Mouse (Mus musculus) embryonic facial prominence, embryonic 11.5 days (tissue): ENCODE results near the gene Slc13a3. TPM values are rescaled to one million over a fixed set of nuclear protein-coding genes. Genes with fewer than 3 reads are reported as not detected.
"Not testable (repeated sequence)": the region's sequence is repeated elsewhere in the genome, so short reads cannot be mapped to it uniquely, and the experiment has no call there.

ENCODE experiments used
- ATAC-seq: fragments of 200-750 bp; cut with Nextera tagmentation; replicated peaks from 2 replicates; pipeline ENCODE4 v1.8.0; 2017; ENCODE audit warnings: low read depth; ENCODE audit not compliant: insufficient number of reproducible peaks, low FRiP score, low TSS enrichment
- DNase-seq: peaks from one replicate; pipeline ENCODE4 v3.0.0-alpha.2; 2015; ENCODE audit warnings: low spot score
- H3K27ac ChIP-seq: fragments of 300-500 bp; sonication (generic); replicated peaks from 2 replicates; pipeline ENCODE4 v1.5.1; 2014; ENCODE audit warnings: mild to moderate bottlenecking, low read depth, low read length, control low read depth
- H3K27me3 ChIP-seq: fragments of 300-500 bp; sonication (generic); 2 replicates; pipeline ENCODE4 v1.6.1; 2014; ENCODE audit warnings: mild to moderate bottlenecking, low read length, moderate library complexity, mixed read lengths; ENCODE audit not compliant: control insufficient read depth, insufficient read depth
- H3K36me3 ChIP-seq: fragments of 300-500 bp; sonication (generic); replicated peaks from 2 replicates; pipeline ENCODE4 v1.6.1; 2014; ENCODE audit warnings: low read depth, mild to moderate bottlenecking, low read length, moderate library complexity, mixed read lengths; ENCODE audit not compliant: control insufficient read depth, insufficient read depth
- H3K4me1 ChIP-seq: fragments of 300-500 bp; sonication (generic); 2 replicates; pipeline ENCODE4 v1.6.1; 2014; ENCODE audit warnings: low read length, mixed read lengths; ENCODE audit not compliant: control insufficient read depth, insufficient read depth
- H3K4me2 ChIP-seq: fragments of 300-500 bp; sonication (generic); 2 replicates; pipeline ENCODE4 v1.6.1; 2014; ENCODE audit warnings: low read depth, mild to moderate bottlenecking, control low read depth, low read length, moderate library complexity
- H3K4me3 ChIP-seq: fragments of 300-500 bp; sonication (generic); 2 replicates; pipeline ENCODE4 v1.5.1; 2014; ENCODE audit warnings: low read depth, low read length, control low read depth
- H3K9ac ChIP-seq: fragments of 300-500 bp; sonication (generic); replicated peaks from 2 replicates; pipeline ENCODE4 v1.6.1; 2014; ENCODE audit warnings: mild to moderate bottlenecking, control low read depth, low read length
- H3K9me3 ChIP-seq: fragments of 300-500 bp; sonication (generic); replicated peaks from 2 replicates; pipeline ENCODE4 v1.6.1; 2016; ENCODE audit warnings: mild to moderate bottlenecking, low read length, inconsistent platforms, mixed read lengths; ENCODE audit not compliant: control insufficient read depth
- WGBS: fragments of 180-500 bp; shearing (Covaris S2); extraction: QIAGEN DNeasy Blood & Tissue Kit; methylation state at CpG from one replicate; pipeline ENCODE4 v1.1.7; 2014; 5-methylcytosine and 5-hydroxymethylcytosine counted together
- polyA plus RNA-seq: library from polyadenylated mRNA; unstranded; fragments of >200 nt; fragmentation: Nextera tagmentation; extraction: Ambion mirVana; gene quantifications from 2 replicates; pipeline ENCODE4 v1.2.1, GENCODE M21; 2014

Gene Slc13a3
- polyA plus RNA-seq: 0.27 and 0.43 TPM in 2 replicates

- ATAC-seq (no peak), DNase-seq (peak; percentile 39)
- H3K4me2 ChIP-seq: peak within 1 kb of the TSS; percentile 19
- no peaks in the 10 kb centered on the region for H3K4me1 ChIP-seq
- no peaks in the 10 kb centered on the region for H3K9me3 ChIP-seq
- 3% methylated on average over 34 of the region's 35 CpGs for WGBS
- H3K9ac ChIP-seq: no peak within 1 kb of the TSS
- H3K36me3 ChIP-seq: no peaks in the 10 kb centered on the region
- no peak within 1 kb of the TSS for H3K4me3 ChIP-seq
- no peak within 1 kb of the TSS for H3K27ac ChIP-seq
- H3K27me3 ChIP-seq: peaks cover 10% of the 10 kb centered on the region
Observed at GRCm38 (mm10) chr2:165473003-165473402, at the start of gene Slc13a3. Gene Slc13a3 (minus strand): TSS chr2:165473230.

GRCm38 (mm10) chr2:165515178-165515728, 42.2 kb upstream of the Slc13a3 start:
- H3K27ac ChIP-seq: no peak overlapping the region
- no peak for ATAC-seq
- no peak overlapping the region for H3K9ac ChIP-seq
- H3K4me2 ChIP-seq: no peak overlapping the region
- H3K4me1 ChIP-seq: no peaks in the 10 kb centered on the region
- 96% methylated on average over 20 of the region's 20 CpGs for WGBS
- H3K4me3 ChIP-seq: no peak overlapping the region
- no peaks in the 10 kb centered on the region for H3K36me3 ChIP-seq
- DNase-seq: no peak
- no peaks in the 10 kb centered on the region for H3K9me3 ChIP-seq
- no peaks in the 10 kb centered on the region for H3K27me3 ChIP-seq

DNA sequence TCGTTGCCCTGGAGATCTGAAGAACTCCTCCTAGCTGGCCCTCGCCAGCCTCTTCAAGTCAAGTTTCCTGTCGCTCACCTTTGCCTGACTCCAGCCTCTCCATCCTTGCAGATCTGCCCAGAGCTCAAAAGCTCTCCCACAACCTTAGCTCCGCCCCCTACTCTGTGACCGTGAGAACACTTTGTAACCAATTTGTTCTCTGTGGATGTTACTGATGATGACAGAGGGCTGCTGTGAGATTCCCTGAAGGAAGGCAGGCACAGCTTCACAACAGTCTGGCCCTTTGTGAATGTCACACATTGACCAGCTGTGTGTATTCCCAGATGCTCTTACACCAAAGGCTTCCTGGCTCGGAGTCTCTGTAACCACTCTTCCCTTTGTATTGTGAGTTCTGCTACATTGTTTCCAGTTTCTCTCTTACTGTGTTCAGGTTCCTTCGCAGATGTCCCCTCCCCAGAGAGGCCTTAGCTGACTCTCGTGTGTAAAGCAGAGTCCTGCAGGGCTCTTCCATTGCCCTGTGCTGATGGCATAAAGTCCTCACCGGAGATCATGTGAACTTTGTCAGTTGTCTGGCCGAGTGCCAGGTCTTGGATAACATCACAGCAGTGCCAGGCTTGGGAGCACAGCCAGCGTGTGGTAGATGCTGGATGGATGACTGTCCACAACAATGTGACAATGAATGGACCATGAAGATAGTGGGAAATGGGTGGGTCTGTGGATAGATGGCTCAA, 40.0 kb upstream of the Slc13a3 start:
- Histone ChIP-seq H3K9me3 (no peaks in the 10 kb centered on the region), H3K27me3 (no peaks in the 10 kb centered on the region), H3K4me1 (no peaks in the 10 kb centered on the region), H3K9ac (no peak overlapping the region), H3K36me3 (no peaks in the 10 kb centered on the region), H3K4me2 (no peak overlapping the region), H3K27ac (no peak overlapping the region), H3K4me3 (no peak overlapping the region)
- WGBS: 51% methylated on average over 11 of the region's 11 CpGs
- ATAC-seq: no peak
- peak; percentile 42 for DNase-seq

- ATAC-seq: no peak
- Histone ChIP-seq H3K4me3 (no peak overlapping the region), H3K9ac (no peak overlapping the region), H3K4me2 (no peak overlapping the region), H3K9me3 (no peaks in the 10 kb centered on the region), H3K27ac (no peak overlapping the region), H3K27me3 (no peaks in the 10 kb centered on the region), H3K36me3 (no peaks in the 10 kb centered on the region), H3K4me1 (no peaks in the 10 kb centered on the region)
- 58% methylated on average over 7 of the region's 7 CpGs for WGBS
- no peak for DNase-seq
Observed at GRCm38 (mm10) chr2:165512426-165512825, 39.4 kb upstream of the Slc13a3 start.

DNA sequence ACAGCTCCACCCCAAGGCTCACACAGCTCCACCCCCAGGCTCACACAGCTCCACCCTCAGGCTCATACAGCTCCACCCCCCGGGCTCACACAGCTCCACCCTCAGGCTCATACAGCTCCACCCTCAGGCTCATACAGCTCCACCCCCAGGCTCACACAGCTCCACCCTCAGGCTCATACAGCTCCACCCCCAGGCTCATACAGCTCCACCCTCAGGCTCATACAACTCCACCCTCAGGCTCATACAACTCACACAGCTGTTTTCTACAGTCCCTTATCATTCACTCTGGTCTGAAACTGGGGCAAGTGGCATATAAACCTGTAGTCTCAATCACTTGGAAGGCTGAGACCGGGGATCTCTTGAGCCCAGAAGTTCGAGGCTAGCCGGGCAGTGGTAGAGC, 38.5 kb upstream of the Slc13a3 start:
- not testable (repeated sequence) for H3K9me3 ChIP-seq, H3K27ac ChIP-seq, H3K4me1 ChIP-seq, ATAC-seq, H3K27me3 ChIP-seq, H3K4me3 ChIP-seq, H3K4me2 ChIP-seq, H3K36me3 ChIP-seq, DNase-seq, H3K9ac ChIP-seq
- 84% methylated on average over 4 of the region's 4 CpGs for WGBS

GRCm38 (mm10) chr2:165510914-165511458, 38.0 kb upstream of the Slc13a3 start:
- WGBS: 64% methylated on average over 2 of the region's 2 CpGs
- not testable (repeated sequence) for ATAC-seq, DNase-seq

GRCm38 (mm10) chr2:165510466-165510865, 37.4 kb upstream of the Slc13a3 start:
- H3K9me3 ChIP-seq: no peaks in the 10 kb centered on the region
- DNase-seq (no peak), ATAC-seq (no peak)
- no peak overlapping the region for H3K27ac ChIP-seq
- H3K4me2 ChIP-seq: no peak overlapping the region
- H3K4me1 ChIP-seq: no peaks in the 10 kb centered on the region
- H3K9ac ChIP-seq: no peak overlapping the region
- H3K27me3 ChIP-seq: no peaks in the 10 kb centered on the region
- H3K4me3 ChIP-seq: no peak overlapping the region
- WGBS: 63% methylated on average over 5 of the region's 5 CpGs
- H3K36me3 ChIP-seq: no peaks in the 10 kb centered on the region

More at GRCm38 (mm10) chr2:165510914-165511458, 38.0 kb upstream of the Slc13a3 start:
- H3K4me2 ChIP-seq, H3K27me3 ChIP-seq, H3K4me3 ChIP-seq, H3K27ac ChIP-seq, H3K4me1 ChIP-seq, H3K9me3 ChIP-seq, H3K36me3 ChIP-seq, H3K9ac ChIP-seq: not testable (repeated sequence)

DNA sequence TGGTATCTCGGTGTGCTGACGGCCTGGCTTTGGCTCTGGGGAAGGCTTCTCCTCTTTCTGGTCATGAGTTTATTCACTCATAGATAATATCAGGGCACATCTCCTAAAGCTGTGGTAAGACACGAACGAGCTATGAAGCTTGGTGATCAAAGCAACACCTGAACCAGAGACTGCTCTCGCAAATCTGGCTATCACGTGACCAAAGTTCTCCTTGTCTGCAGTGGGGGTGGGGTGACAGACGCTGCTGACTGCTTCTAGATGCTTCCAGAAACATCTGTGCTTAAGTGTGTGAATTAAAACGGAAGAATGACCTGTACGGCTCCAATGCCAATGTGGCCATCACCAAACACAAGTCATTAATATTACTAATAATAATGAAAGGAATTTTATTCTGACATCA, 36.7 kb upstream of the Slc13a3 start:
- Histone ChIP-seq H3K9me3 (no peaks in the 10 kb centered on the region), H3K4me2 (no peak overlapping the region), H3K27ac (no peak overlapping the region), H3K9ac (no peak overlapping the region), H3K36me3 (no peaks in the 10 kb centered on the region), H3K27me3 (no peaks in the 10 kb centered on the region), H3K4me3 (no peak overlapping the region), H3K4me1 (no peaks in the 10 kb centered on the region)
- no peak for ATAC-seq
- WGBS: 73% methylated on average over 9 of the region's 9 CpGs
- no peak for DNase-seq
